Mouse (Mus musculus) gastrocnemius, postnatal 36 days (tissue): Measurements from ENCODE around the gene Gas7. TPM values are rescaled to one million over a fixed set of nuclear protein-coding genes. Genes with fewer than 3 reads are reported as not detected.

ENCODE experiments used
- DNase-seq, 2 experiments: peaks; one replicate each; pipeline ENCODE4 v3.0.0; 2022
- intact Hi-C: fragments of 180-260 bp; cut with DNase I; formaldehyde crosslinking; loops from one replicate; pipeline ENCODE4 v1.15.1; 2025
- total RNA-seq, 2 experiments: library from RNA; stranded (reverse); gene quantifications; 2 replicates each; pipeline ENCODE4 v1.2.3; 2021

Gene Gas7
- total RNA-seq, 2 experiments from 2014 or later: 6.9 to 10.2 TPM

- intact Hi-C loops: no loop called here
- no peak for DNase-seq
Observed at GRCm38 (mm10) chr11:67599141-67599540, 143.9 kb downstream of the Gas7 start.

- intact Hi-C loops: no loop called here
- no peak for DNase-seq
Observed at GRCm38 (mm10) chr11:67600710-67601430, 145.6 kb downstream of the Gas7 start.

GRCm38 (mm10) chr11:67602711-67603369, 147.6 kb downstream of the Gas7 start:
- intact Hi-C loops: no loop called here

GRCm38 (mm10) chr11:67604481-67604880, 149.2 kb downstream of the Gas7 start:
- intact Hi-C loops: no loop called here
- no peak for DNase-seq

More at GRCm38 (mm10) chr11:67602711-67603369, 147.6 kb downstream of the Gas7 start:
- no peak for DNase-seq

- intact Hi-C loops: no loop called here
- no peak for DNase-seq
Observed at GRCm38 (mm10) chr11:67608114-67608683, 153.0 kb downstream of the Gas7 start.

- no peak for DNase-seq
- intact Hi-C loops: no loop called here
Observed at GRCm38 (mm10) chr11:67612158-67612839, 157.1 kb downstream of the Gas7 start.

GRCm38 (mm10) chr11:67616557-67617239, 161.5 kb downstream of the Gas7 start:
- intact Hi-C loops: no loop called here
- no peak for DNase-seq

- intact Hi-C loops: no loop called here
- no peak for DNase-seq
Observed at GRCm38 (mm10) chr11:67622340-67622739, 167.1 kb downstream of the Gas7 start.

GRCm38 (mm10) chr11:67627179-67627578, 171.9 kb downstream of the Gas7 start:
- intact Hi-C loops: loop anchor here (5.0 kb wide), 1 partner anchor 50 kb away; no protein-coding TSS in a partner anchor
- DNase-seq: no peak

GRCm38 (mm10) chr11:67628522-67628921, 173.3 kb downstream of the Gas7 start:
- intact Hi-C loops: loop anchor here (5.0 kb wide), 1 partner anchor 51 kb away; no protein-coding TSS in a partner anchor
- DNase-seq: no peak

- intact Hi-C loops: no loop called here
- no peak for DNase-seq
Observed at GRCm38 (mm10) chr11:67632906-67633305, 177.7 kb downstream of the Gas7 start.

GRCm38 (mm10) chr11:67633620-67634229, 178.5 kb downstream of the Gas7 start:
- DNase-seq: no peak
- intact Hi-C loops: no loop called here

GRCm38 (mm10) chr11:67636201-67636600, 181.0 kb downstream of the Gas7 start:
- no peak for DNase-seq
- intact Hi-C loops: no loop called here

GRCm38 (mm10) chr11:67636905-67637586, 181.8 kb downstream of the Gas7 start:
- intact Hi-C loops: no loop called here
- no peak for DNase-seq

GRCm38 (mm10) chr11:67638401-67638800, 183.2 kb downstream of the Gas7 start:
- no peak for DNase-seq
- intact Hi-C loops: no loop called here

GRCm38 (mm10) chr11:67640299-67640698, 185.1 kb downstream of the Gas7 start:
- DNase-seq: no peak
- intact Hi-C loops: loop anchor here (10.0 kb wide), 1 partner anchor 185 kb away; the partner anchor contains the start of gene Gas7

GRCm38 (mm10) chr11:67642421-67642820, 187.2 kb downstream of the Gas7 start:
- intact Hi-C loops: loop anchor here (10.0 kb wide), 1 partner anchor 188 kb away; the partner anchor contains the start of gene Gas7
- DNase-seq: no peak

GRCm38 (mm10) chr11:67642835-67643234, 187.6 kb downstream of the Gas7 start:
- intact Hi-C loops: loop anchor here (10.0 kb wide), 1 partner anchor 188 kb away; the partner anchor contains the start of gene Gas7
- DNase-seq: no peak

- intact Hi-C loops: loop anchor here (10.0 kb wide), 1 partner anchor 189 kb away; the partner anchor contains the start of gene Gas7
- DNase-seq: no peak
Observed at GRCm38 (mm10) chr11:67643465-67643864, 188.2 kb downstream of the Gas7 start.
